Mouse (Mus musculus): ENCODE data around the gene Sertad4. TPM values are rescaled to one million over a fixed set of nuclear protein-coding genes. Genes with fewer than 3 reads are reported as not detected.

The Sertad4 gene
- polyA plus RNA-seq, 1 experiment: not detected

DNA sequence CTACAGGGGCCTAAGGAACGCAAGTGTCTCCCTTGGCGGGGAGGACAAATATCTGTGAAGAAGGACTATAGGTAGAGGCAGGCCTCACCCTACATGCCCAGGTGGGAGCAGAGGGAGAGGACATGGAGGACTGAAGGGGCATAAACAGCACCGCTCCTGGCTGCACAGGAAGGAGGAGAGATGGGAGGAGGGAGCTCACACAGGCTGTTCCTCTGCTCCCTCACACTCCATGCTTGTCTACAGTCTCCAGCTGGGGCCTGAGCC lies 58.6 kb downstream of the Sertad4 start:
- Histone ChIP-seq H3K4me3 (ENCODE audit: insufficient read depth, low read length) (no peak overlapping the region), H3K27ac (ENCODE audit: insufficient read depth, low read depth, low read length) (no peak overlapping the region), H3K4me1 (ENCODE audit: control insufficient read depth, insufficient read depth, low read length) (no peaks in the 10 kb centered on the region)
- TF ChIP-seq POLR2A (IDR thresholded peaks at IDR 0.05; ENCODE audit: borderline replicate concordance, low read depth, low read length) (no peak), CTCF (IDR thresholded peaks at IDR 0.05; ENCODE audit: low read depth, low read length) (no peak)

GRCm38 (mm10) chr1:192796201-192797010 lies 59.1 kb downstream of the Sertad4 start:
- TF ChIP-seq POLR2A (IDR thresholded peaks at IDR 0.05; ENCODE audit: borderline replicate concordance, low read depth, low read length) (no peak), CTCF (IDR thresholded peaks at IDR 0.05; ENCODE audit: low read depth, low read length) (no peak)
- peaks cover 3% of the 10 kb centered on the region; the same call in 1 of the 2 replicates for H3K4me1 ChIP-seq (ENCODE audit: control insufficient read depth, insufficient read depth, low read length)
- H3K27ac ChIP-seq (ENCODE audit: insufficient read depth, low read depth, low read length): no peak overlapping the region
- no peak overlapping the region for H3K4me3 ChIP-seq (ENCODE audit: insufficient read depth, low read length)

- TF ChIP-seq POLR2A (IDR thresholded peaks at IDR 0.05; ENCODE audit: borderline replicate concordance, low read depth, low read length) (no peak), CTCF (IDR thresholded peaks at IDR 0.05; ENCODE audit: low read depth, low read length) (no peak)
These were observed 60.4 kb downstream of the Sertad4 start for GRCm38 (mm10) chr1:192794957-192795745.

More at GRCm38 (mm10) chr1:192794957-192795745, 60.4 kb downstream of the Sertad4 start:
- H3K27ac ChIP-seq (ENCODE audit: insufficient read depth, low read depth, low read length): no peak overlapping the region
- no peak overlapping the region for H3K4me3 ChIP-seq (ENCODE audit: insufficient read depth, low read length)
- H3K4me1 ChIP-seq (ENCODE audit: control insufficient read depth, insufficient read depth, low read length): peaks cover 3% of the 10 kb centered on the region; the same call in 1 of the 2 replicates

Other genes with a start within 250 kb of the Sertad4 start
- 0.39 and 0.92 TPM in 2 replicates for gene Hhat, start 84.5 kb downstream of the Sertad4 start, polyA plus RNA-seq (2012; ENCODE audit: insufficient read depth, insufficient read length, missing spikeins)
- gene Syt14, start 180.0 kb upstream of the Sertad4 start, polyA plus RNA-seq (2012; ENCODE audit: insufficient read depth, insufficient read length, missing spikeins): not detected in 2 replicates

Measured in bone marrow macrophage, adult 2 months (primary cell).